Mouse (Mus musculus) left cerebral cortex, adult 2 months (tissue): ENCODE measurements around the gene Mmp3. TPM values are rescaled to one million over a fixed set of nuclear protein-coding genes. Genes with fewer than 3 reads are reported as not detected.
"Not testable (repeated sequence)": the region's sequence is repeated elsewhere in the genome, so short reads cannot be mapped to it uniquely, and the experiment has no call there.

Experiments used
- DNase-seq, 2 experiments: peaks; one replicate each; pipeline ENCODE4 v3.0.0; 2021 to 2022; ENCODE audit warnings: low spot score in 2 of 2, mixed read lengths in 1 of 2; ENCODE audit errors: extremely low spot score in 1 of 2
- H3K27ac ChIP-seq: fragments of 200-600 bp; 2 replicates; pipeline ENCODE4 v1.8.1; 2022
- H3K4me3 ChIP-seq: fragments of 200-600 bp; 2 replicates; pipeline ENCODE4 v1.8.1; 2022
- CTCF ChIP-seq: fragments of 200-600 bp; IDR thresholded peaks from 2 replicates; pipeline ENCODE4 v1.8.1; 2022; ENCODE audit warnings: antibody characterized with exemption, mild to moderate bottlenecking, moderate library complexity
- intact Hi-C: fragments of 180-260 bp; cut with DNase I; formaldehyde crosslinking; loops from one replicate; pipeline ENCODE4 v1.15.1; 2025
- long read RNA-seq, 2 experiments: library from polyadenylated mRNA; stranded (forward); transcript quantifications; one replicate each; pipeline ENCODE4 v2.0.0; 2021; ENCODE audit warnings: borderline mapping rate in 2 of 2
- total RNA-seq, 2 experiments: library from RNA; stranded (reverse); gene quantifications; 2 replicates each; pipeline ENCODE4 v1.2.3; 2021

The Mmp3 gene
- total RNA-seq, result not detected
- long read RNA-seq, experiment 1, result 0 reads
- long read RNA-seq, experiment 2, result 0 reads

DNA sequence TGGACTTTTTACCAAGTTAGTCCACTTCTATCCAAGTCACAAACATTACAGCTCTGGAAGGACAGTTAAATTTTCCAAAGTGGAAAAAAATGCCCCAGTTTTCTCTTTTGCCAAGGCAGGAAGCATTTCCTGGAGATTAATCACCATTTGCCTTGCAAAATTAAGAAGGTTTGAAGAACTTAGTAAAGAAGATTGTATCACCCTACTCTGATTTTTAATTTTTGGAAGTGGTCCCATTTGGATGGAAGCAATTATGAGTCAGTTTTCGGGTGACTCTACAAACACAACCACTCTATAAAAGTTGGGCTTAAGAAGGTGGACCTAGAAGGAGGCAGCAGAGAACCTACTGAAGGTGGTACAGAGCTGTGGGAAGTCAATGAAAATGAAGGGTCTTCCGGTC, at the start of gene Mmp3:
TSS of gene Mmp3 (plus strand) at position 301 of the 400 bp plus-strand sequence.
- H3K4me3 ChIP-seq, result no peak within 1 kb of the TSS
- no peak for DNase-seq
- no peak for TF ChIP-seq CTCF
- no peak within 1 kb of the TSS for H3K27ac ChIP-seq
- intact Hi-C loops, result no loop called here

DNA sequence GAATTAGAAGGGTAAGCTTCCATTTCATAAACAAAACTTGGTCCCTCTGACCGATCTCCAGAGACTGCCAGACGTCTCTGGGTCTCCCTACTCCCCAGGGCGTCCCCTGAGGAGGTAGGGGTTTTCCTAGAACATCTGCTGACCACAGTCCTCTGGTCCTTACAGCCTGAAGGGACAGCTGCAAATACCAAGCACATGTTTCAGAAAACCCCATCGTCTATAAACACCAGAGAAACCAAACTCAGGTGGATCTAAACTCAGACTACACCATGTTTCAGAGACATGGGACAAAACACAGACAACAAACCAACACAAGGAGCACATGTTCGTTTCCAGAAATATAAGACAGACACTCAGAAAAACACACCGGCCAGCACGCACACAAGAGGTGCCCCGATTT, 49.1 kb upstream of the Mmp3 start:
- not testable (repeated sequence) for H3K4me3 ChIP-seq, H3K27ac ChIP-seq, DNase-seq
- intact Hi-C loops, result loop anchor here (5.0 kb wide), 1 partner anchor 66 kb away; no protein-coding TSS in a partner anchor

DNA sequence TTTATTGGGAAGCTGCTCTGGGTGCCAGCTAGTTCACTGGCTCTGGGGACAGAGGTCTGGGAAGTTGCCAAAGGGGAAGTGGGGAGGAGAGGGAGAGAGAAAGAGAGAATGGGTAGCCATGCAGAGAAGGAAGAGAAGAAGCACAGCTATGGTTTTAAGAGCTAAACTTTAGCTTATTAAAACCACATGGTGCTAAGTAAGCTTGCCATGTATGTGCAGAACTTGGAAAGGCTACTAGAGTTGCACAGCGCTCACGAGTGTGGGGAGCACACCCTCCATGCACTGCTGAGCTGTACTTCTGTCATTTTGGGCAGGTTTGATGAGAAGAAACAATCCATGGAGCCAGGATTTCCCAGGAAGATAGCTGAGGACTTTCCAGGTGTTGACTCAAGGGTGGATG, 7.7 kb downstream of the Mmp3 start:
- no peak overlapping the region for H3K27ac ChIP-seq
- intact Hi-C loops, result no loop called here
- no peak for DNase-seq
- TF ChIP-seq CTCF, result no peak
- H3K4me3 ChIP-seq, result no peak overlapping the region

DNA sequence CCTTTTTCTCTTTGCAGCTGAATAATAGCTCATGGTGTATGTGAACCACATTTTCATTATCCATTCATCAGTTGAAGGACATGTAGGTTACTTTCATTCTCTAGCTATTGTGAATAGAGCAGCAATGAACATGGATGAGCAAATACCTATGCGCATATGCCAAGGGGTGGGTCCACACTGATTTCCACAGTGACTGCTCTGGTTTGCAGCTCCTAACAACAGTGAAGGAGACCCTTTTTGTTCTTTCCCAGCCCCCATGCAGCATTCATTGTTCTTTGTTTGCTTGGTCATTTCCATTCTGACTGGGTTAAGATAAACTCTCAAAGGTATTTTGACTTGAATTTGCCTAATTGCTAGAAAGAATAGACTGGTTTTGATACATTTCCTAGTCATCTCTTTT, 24.6 kb downstream of the Mmp3 start:
- H3K4me3 ChIP-seq, result no peak overlapping the region
- no peak overlapping the region for H3K27ac ChIP-seq
- no peak for TF ChIP-seq CTCF
- intact Hi-C loops, result no loop called here
- no peak for DNase-seq

DNA sequence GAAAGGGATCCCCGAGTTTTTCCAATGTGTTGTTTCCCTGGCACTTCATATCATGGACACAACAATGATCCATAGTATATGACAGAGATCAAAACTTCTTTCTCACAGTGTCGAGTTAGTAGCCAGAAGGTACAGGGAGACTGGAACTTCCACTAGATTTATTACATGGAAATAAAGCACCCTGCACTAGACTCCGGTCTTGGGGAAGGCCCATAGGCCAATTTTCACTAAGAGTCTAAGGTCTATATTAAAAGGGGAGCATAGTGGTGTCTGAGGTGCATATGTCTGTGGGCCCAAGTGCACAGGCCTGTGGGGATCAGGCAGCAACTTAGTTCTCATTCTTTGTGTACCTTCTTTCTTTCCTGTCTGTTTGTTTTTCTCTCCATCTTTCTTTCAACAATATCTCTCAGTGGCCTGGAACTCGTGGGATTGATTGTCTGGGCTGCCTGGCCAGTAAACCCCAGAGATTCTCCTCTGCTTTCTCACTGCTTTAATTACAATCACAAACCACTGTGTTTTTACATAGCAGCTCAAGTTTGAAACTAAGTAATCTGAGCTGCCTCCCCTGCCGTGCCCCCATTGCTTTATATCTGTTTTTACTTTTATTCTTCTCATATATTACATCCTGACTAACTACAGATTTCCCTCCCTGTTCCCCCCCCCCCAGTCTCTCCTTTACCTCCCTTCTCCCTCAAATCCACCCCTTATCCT, 38.2 kb downstream of the Mmp3 start:
- DNase-seq, result no peak
- no peak for TF ChIP-seq CTCF
- H3K4me3 ChIP-seq, result no peak overlapping the region
- no peak overlapping the region for H3K27ac ChIP-seq
- intact Hi-C loops, result no loop called here

DNA sequence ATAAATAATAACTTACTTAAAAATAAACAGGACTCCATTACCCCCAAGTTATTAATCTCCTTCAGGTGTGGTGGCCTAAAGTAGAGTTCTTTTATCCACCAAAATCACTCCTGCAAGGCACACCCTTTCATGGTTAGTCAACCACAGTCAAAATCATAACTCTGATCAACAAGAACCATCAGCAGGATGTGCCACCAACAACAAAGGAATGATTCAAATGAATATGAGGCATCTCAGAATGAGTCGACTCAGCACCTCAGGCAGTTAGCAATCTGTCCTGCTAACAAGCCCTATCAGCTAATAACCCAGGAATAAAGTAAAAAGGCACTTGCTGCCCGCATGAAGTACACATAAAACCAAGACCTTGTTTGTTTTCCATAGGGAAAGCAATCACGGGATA, 55.5 kb downstream of the Mmp3 start:
- Histone ChIP-seq H3K4me3 (no peak overlapping the region), H3K27ac (no peak overlapping the region)
- TF ChIP-seq CTCF, result no peak
- intact Hi-C loops, result no loop called here
- DNase-seq, result no peak

DNA sequence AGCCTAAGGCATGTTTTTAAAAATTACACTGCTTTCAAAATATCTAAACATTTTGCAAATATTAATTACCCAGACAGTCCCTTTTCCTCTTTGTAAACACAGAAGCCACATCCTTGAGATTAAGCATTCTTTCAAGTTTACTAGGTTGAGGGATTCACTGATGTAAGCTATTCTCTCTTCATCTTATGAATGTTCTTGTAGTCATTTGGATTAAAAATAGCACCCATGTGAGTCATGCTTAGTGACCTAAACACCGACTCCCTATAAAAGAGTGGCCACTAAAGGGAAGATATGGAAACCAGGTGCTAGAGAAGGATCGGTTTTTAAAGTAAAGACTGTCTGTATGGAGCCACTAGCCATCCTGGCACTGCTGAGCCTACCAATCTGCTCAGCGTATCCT, 56.4 kb downstream of the Mmp3 start, which contains the start of gene Mmp10:
TSS of gene Mmp10 (plus strand) at position 302 of the 400 bp plus-strand sequence.
- no peak within 1 kb of the TSS for H3K4me3 ChIP-seq
- no peak within 1 kb of the TSS for H3K27ac ChIP-seq
- DNase-seq, result no peak
- TF ChIP-seq CTCF, result no peak
- intact Hi-C loops, result no loop called here

Other genes starting within 250 kb of the Mmp3 start
- gene Mmp13, start 173.3 kb upstream of the Mmp3 start, total RNA-seq, result not detected
- not detected for gene Mmp12, start 101.4 kb upstream of the Mmp3 start, total RNA-seq
- not detected for gene Mmp1b, start 57.8 kb upstream of the Mmp3 start, total RNA-seq
- not detected for gene Mmp10, start 56.5 kb downstream of the Mmp3 start, total RNA-seq
- gene Mmp8, start 112.6 kb downstream of the Mmp3 start, total RNA-seq, result under 1 TPM in 1 of 2 experiments, not detected in 1; 0.14 TPM
- not detected for gene Mmp27, start 125.6 kb downstream of the Mmp3 start, total RNA-seq
- gene Mmp20, start 182.4 kb downstream of the Mmp3 start, total RNA-seq, result not detected
- gene Mmp7, start 246.3 kb downstream of the Mmp3 start, total RNA-seq, result not detected